Mouse (Mus musculus) brain, embryonic 14.5 days (tissue): ENCODE data around the gene Atrnl1.

Experiments
- CTCF ChIP-seq: fragments of 200-500 bp; IDR thresholded peaks from 2 replicates; pipeline ENCODE4 v1.5.1; 2012; ENCODE audit warnings: inconsistent platforms, mild to moderate bottlenecking, moderate library complexity, borderline replicate concordance; ENCODE audit not compliant: insufficient read depth, insufficient read length; ENCODE audit errors: extremely low read depth
- POLR2A ChIP-seq: fragments of 200-500 bp; IDR thresholded peaks from 2 replicates; pipeline ENCODE4 v1.6.1; 2012; ENCODE audit warnings: mild to moderate bottlenecking, inconsistent platforms, borderline replicate concordance; ENCODE audit not compliant: poor library complexity, insufficient read depth, insufficient read length, severe bottlenecking; ENCODE audit errors: extremely low read depth

DNA sequence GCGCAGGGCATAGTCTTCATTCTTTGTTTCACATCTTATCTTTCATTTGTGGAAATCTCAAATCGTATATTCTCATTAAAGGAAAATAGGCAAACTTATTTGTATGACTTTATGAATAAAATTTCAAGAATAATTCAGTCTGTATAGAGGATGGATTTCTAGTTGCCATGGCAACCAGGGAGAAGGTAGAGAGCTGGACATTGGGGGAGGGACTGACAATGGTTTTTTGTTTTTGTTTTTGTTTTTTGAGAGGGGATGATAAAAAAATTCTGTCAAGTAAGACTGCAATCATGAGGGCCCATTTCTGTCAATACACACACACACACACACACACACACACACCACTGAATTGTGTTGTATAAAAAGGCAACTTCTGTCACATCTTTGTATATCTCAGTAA lies 114.5 kb downstream of the Atrnl1 start:
- TF ChIP-seq POLR2A (no peak), CTCF (no peak)
